Mouse (Mus musculus): ENCODE measurements around the gene Sema5a.

DNA sequence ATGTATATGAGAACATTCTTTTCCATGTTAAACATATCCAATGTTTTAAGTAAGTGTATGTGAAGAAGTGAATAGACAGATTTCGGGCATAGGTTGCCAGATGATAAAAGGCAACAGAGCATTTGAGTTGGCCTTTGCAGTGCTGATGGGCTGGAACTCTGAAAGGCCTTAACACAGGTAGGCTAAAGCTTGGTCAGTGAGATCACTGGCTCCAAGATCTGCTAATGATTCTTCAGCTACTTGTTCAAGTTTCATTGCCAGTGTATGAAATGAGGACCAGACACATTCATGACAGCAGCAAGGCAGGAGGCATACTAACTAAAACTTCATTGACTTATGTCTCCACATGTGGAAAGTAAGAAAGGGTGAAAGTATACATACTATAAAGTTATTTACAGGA lies 154.1 kb downstream of the Sema5a start:
- TF ChIP-seq EP300 (IDR thresholded peaks at IDR 0.05), result no peak
- TF ChIP-seq CTCF (IDR thresholded peaks at IDR 0.05), result no peak
